Mouse (Mus musculus): ENCODE results near the gene Tmem45a2. TPM values are rescaled to one million over a fixed set of nuclear protein-coding genes. Genes with fewer than 3 reads are reported as not detected.

The Tmem45a2 gene
- 0.13 and 0.15 TPM in 2 replicates for polyA plus RNA-seq (2015; fragmentation: Nextera tagmentation; extraction: Ambion mirVana)

GRCm38 (mm10) chr16:57071132-57071639, at the start of gene Tmem45a2:
Tmem45a2 (minus strand) TSS chr16:57071372.

Other genes with a start within 250 kb of the Tmem45a2 start
- 4.7 and 5.3 TPM in 2 replicates for gene Tmem45a, start 185.2 kb downstream of the Tmem45a2 start, polyA plus RNA-seq (2015; fragmentation: Nextera tagmentation; extraction: Ambion mirVana)
- 0.49 and 0.61 TPM in 2 replicates for gene Lnp1, start 143.3 kb downstream of the Tmem45a2 start, polyA plus RNA-seq (2015; fragmentation: Nextera tagmentation; extraction: Ambion mirVana)
- 63.3 and 63.8 TPM in 2 replicates for gene Tomm70a, start 50.3 kb upstream of the Tmem45a2 start, polyA plus RNA-seq (2015; fragmentation: Nextera tagmentation; extraction: Ambion mirVana)
- gene Nit2, start 96.0 kb upstream of the Tmem45a2 start, polyA plus RNA-seq (2015; fragmentation: Nextera tagmentation; extraction: Ambion mirVana), result 68.9 and 73.2 TPM in 2 replicates
- gene Tbc1d23, start 160.1 kb upstream of the Tmem45a2 start, polyA plus RNA-seq (2015; fragmentation: Nextera tagmentation; extraction: Ambion mirVana), result 28.5 and 29.8 TPM in 2 replicates
- gene Tmem30c, start 221.5 kb upstream of the Tmem45a2 start, polyA plus RNA-seq (2015; fragmentation: Nextera tagmentation; extraction: Ambion mirVana), result 0.12 and 0.22 TPM in 2 replicates

All from neural tube, postnatal 0 days (tissue).